Mouse (Mus musculus) liver, adult (tissue): Measurements from ENCODE around the gene 2810004N23Rik.

Source experiments
- GATA4 ChIP-seq: IDR thresholded peaks from 2 replicates; pipeline ENCODE4 v1.6.1; 2014; ENCODE audit warnings: mild to moderate bottlenecking, low read length; ENCODE audit not compliant: insufficient replicate concordance

2810004N23Rik gene

DNA sequence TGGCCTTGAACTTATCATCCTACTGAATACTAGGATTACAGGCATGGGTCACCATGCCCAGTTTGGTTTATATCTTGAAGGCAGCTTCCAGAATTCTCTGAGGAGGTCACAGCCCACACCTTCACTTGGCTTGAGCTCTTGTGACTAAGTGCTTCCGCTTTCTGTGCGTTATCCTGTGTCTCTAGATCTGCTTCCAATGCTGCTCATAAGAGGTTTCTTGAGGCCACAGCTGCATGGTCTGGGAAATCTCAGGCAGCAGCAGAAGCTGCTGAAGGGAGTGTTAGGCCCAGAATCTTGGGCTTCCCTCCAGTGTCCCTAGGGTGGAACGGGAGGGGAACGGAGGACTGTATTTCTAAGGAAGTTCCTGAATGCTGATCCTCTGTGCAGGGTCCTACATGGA lies 49.6 kb downstream of the 2810004N23Rik start:
- TF ChIP-seq GATA4: no peak

DNA sequence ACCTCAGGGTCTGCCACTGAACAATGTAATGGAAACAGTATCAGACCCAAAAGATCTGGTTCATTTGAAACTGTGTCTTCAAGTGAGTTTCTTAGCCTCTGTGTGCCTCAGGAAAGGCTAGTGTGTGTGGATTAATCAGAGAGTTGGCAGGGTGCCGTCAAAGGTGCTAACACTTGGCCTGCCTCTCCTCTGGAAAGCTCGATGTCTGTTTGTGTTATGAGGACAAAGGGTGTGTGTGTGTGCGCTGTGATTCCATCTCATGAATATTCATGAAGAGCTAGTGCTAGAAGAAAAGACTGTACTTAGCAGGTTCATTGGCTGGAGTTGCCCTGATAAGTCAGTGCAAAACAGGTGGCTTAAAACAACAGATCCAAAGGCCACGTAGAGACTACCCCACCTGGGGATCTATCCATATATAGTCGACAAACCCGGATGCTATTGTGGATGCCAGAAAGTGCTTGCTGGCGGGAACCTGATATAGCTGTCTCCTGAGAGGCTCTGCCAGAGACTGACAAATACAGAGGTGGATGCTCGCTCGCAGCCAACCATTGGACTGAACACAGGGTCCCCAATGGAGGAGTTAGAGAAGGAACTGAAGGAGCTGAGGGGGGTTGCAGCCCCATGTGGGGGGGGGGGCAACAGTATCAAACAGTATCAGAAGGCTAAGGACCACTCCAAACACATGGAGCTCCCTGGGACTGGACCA lies 52.1 kb downstream of the 2810004N23Rik start:
- no peak for TF ChIP-seq GATA4

DNA sequence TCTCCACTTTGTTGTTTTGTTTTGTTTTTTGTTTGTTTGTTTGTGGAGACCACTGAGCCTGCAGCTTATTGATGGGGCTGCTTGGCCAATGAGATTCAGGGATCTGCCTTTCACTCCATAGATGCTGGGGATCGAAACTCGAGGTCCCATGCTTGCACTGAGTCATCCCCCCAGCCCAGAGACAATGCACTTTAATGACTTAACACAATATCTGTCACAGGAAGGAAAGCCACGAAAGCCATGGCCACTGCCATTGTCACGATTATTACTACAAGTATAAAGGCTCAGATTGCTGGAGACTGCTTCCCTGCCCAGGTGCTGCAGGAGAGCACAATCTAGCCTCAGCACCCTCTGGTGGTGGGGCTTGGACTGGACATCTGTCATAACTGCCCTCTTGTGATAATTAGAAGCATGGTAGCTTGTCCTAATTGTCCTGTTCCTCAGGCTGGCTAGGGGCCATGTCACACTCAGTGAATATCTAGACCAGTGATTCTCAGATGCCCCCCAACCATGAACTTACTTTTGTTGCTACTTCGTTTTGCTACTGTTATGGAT lies 52.8 kb downstream of the 2810004N23Rik start:
- TF ChIP-seq GATA4: no peak

DNA sequence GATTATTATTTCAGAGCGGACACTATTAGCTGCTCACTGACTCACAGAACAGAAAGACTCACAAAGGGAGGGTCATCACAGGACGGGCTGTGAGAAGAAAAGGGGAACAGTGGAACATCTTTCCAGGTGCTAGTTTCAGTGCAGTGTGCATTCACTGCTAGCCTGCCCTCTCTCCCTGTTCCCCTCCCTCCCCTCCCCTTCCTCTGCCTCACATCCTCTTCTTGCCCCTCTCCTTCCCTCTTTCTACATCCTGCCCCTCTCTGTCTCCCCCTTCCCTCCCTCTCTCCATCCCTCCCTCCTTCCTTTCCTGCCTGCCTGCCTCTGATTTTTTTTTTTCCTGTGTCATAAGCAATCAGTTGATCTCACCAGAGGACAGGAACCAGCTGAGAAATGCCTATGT lies 53.5 kb downstream of the 2810004N23Rik start:
- TF ChIP-seq GATA4: no peak

DNA sequence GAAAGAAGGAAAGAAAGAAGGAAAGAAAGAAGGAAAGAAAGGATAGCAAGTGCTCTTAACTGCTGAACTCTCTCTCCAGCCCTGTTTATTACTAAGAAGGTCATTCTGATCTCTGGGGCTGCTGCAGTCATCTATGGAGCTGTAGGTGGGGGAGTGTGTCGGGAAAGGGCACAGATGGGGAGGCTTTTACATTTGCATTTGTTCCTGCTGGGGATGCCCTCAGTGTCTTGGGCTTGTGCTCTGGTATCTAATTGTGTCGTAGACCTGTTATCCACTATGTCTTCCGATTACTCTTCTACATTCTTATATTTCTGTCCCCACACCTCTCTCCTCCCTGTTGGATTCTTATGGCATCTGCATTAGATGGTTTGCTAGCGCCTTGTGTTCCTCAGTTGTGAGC lies 56.9 kb downstream of the 2810004N23Rik start:
- no peak for TF ChIP-seq GATA4

DNA sequence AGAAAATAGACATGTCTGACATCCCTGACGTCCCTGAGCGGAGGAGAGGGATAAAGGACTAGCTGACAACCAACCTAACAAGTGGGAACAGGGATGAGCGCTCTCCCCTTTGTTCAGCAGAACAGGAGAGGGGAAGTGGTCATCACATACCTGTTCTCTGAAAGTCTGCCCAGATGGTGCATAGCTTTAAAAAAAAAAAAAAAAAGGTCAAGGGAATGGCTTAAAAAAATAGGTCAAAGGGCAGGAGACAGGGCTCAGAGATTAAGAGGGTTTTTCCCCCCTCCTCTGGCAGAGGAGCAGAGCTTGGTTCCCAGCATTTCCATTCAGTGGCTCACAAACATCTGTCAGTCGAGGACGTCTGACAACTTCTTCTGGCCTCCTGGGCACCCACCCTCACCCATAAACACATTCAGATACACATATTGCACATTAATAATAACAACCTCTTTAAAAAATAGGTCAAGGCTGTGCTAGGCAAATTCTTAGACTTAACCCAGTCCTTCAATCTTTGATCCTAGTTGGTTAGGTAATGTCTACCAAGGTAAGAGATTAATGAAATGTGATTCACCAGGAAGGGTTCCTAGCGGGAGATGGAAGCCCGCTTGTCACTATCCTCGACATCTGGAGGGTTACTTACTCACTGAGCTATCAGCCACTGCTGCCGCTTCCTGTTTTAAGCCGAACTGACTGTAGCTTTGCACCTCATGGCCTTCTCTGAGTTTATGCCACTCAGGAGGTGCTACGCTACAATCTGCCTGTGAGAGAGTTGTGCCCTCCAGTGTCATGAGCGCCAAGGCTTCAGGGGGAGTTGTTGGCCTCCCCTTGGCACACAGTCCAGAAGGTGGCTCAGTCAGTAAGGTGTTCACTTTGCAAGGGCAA lies 58.9 kb downstream of the 2810004N23Rik start:
- TF ChIP-seq GATA4: no peak

DNA sequence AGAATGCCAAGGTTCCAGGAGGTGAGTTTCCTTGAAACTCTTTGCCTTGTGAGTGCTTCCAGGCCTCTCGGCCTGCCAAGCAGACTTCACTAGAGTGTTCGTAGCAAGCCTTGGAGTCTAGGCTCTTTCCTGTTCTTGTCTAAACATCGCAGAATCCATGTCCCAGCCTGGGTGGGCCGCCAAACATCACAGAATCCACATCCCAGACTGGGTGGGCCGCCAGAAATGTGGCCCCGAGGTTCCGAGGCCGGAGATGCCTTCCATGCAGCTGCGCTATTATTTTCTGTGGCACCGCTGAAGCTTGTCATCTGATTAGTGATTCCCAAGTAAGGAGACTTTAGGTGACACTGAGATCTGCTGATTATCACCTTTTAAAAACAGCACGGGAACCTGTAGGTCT lies 62.4 kb downstream of the 2810004N23Rik start:
- no peak for TF ChIP-seq GATA4

DNA sequence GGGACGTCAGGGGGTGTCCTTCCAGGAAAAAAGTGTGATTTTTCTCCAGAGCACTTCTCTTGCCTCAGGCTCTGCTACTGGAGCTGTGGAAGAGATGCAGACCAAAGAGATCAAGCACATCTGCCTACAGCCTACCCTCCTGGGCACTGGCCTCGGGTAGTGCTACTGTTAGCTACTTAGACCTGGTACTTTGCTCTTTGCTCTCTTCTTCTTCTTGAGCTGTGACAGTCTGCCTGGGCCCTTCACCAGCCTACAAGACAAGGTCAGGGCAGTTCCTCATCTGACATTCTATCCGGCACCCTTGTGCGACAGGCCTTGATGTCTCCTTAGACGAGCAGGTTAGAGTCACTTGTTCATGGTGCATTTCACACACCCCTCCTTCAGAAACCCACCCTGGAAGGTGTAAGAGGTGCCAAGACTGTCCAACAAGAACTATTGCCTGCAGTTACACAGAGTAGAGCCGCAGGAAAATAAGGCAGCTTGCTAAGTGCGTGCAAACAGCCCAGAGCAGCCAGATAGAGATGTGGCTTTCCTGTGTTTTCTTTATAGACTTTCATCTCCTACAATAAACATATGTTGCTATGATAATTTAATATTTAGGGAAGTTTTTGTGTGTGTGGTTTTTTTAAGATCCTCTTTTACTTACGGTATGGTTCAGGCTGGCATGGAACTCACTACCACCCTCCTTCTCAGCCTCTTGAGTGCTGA lies 67.0 kb downstream of the 2810004N23Rik start:
- TF ChIP-seq GATA4: no peak

DNA sequence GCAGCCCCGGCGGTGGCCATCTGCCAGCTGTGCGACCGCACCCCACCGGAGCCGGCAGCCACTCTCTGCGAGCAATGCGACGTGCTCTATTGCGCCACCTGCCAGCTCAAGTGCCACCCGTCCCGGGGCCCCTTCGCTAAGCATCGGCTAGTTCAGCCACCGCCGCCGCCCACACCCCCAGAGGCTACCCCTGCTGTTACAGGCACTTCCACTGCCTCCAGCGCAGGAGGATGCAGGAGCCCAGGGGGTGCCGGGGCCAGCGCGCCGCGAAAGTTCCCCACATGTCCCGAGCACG lies 68.5 kb downstream of the 2810004N23Rik start:
- TF ChIP-seq GATA4: no peak

DNA sequence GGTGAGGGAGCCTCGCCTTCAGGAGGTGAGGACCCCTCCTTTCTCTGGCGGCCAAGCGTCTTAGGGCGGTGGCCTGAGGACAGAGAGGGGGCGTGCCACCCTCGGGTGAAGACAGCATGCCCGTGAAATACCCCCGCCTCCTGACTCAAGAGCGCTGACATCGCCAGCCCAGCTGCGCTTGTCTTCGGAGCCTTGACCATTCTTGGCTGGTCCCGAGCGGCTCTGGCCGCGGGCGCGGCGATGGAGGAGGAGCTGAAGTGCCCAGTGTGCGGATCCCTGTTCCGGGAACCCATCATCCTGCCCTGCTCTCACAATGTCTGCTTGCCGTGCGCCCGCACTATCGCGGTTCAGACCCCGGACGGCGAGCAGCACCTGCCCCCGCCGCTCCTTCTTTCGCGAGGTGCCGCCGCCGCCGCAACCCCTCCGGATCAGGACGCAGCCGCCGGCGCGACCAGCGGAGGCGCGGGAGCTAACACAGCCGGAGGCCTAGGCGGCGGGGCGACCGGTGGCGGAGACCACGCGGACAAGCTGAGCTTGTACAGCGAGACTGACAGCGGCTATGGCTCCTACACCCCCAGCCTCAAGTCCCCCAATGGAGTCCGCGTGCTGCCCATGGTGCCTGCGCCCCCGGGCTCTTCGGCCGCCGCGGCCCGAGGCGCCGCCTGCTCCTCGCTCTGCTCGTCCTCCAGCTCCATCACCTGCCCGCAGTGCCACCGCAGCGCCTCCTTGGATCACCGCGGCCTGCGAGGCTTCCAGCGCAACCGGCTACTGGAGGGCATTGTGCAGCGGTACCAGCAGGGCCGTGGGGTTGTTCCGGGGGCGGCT lies 69.0 kb downstream of the 2810004N23Rik start:
- TF ChIP-seq GATA4: no peak

DNA sequence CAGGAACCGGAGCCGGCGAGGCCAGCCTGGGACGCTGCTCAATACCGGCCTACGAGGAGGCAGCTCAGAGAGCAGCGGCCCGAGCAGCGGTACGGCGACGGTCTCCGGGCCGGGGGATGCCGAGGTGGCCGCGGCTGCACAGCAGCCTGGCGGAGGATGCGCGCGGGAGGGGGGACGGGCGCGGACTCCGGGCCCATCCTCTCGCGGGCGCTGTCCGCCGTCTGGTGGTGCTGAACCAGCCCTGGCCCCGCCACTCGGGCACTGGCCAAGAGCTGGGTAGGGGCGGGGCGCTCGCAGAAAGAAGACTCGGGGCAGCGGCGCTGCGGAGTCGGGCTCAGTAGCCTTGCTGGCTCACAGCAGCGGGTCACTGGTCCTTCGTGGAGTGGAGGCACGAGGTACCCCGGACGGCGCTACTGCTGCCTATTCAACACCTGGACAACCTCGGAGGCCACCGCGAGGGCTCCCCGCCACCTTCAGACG lies 69.7 kb downstream of the 2810004N23Rik start:
- no peak for TF ChIP-seq GATA4

DNA sequence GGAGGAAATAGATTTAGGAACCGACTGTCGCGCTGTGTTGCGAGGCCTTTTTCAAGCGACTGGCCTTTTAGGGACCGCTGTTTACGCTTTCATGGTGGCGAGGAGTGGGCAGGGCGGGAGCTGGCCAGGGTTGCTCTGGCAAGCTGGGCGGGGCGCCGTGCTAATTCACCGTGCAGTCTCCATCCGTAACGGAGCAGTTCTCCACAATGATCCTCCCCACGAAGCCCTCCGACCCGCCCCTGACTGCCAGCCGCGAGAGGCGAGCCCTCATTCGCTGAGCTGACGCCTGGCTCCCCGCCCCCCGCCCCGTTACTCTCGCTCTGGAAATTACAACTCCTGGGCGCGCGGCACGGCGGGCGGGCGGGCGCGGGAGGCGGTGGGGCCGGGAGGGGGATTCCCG lies 70.2 kb downstream of the 2810004N23Rik start, which contains the start of gene Trim67:
Gene Trim67, plus strand, starts transcription at position 385 of the 400 bp plus-strand sequence.
- TF ChIP-seq GATA4: no peak

DNA sequence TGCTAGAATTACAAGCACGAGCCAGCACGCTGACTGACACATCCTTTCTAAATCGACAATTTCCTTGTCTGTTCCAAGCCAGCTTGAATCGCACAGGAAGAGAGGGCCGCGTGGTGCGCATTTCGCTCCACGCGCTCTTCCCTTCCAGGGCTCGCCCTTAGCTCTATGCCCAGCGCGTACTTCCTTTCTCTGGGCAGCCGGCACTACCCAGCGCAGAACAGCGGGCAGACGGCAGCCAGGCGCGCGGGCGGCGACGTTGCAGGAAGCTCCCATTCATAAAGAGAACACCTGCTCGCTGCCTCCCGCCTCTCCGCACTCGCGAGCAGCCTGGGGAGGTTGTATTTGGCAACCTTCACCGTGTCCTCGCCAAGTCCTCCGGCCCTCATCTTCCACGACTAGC lies 70.7 kb downstream of the 2810004N23Rik start:
- TF ChIP-seq GATA4: no peak

DNA sequence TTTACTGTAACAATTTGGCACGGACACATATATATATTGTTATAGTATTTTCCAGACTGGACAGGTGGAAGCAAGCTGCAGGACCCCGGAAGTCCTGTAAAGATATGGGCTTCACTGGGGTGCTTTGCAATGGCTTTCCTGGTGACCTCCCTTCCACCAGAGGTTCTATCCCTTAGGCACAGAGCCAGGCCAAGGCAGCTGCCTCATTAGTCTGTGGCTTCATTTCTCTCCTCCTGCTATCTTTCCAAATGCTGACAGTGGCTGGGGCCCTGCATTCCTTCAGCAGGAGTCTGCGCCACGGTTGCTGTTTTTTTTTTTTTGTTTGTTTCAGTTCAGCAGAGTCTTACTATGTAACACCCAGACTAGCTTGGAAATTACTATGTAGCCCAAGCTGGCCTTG lies 71.2 kb downstream of the 2810004N23Rik start:
- no peak for TF ChIP-seq GATA4

DNA sequence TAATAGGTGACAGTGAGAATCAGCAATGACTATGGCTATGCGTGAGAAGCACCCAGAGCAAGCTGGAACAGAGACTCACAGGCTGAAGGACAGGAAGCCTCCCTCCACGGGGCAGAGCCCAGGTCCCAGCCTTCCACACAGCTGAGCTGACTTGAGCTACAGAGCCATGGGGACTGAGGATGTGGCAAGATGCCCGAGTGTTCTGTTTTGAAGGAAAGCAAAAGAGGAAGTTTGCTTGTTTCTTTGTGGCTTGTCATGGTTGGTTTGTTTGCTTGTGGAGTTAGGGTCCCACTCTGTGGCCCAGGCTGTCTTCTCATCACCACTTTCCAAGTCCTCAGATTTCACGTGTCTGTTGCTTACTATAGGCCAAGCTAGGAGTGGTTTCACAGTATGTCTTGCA lies 72.2 kb downstream of the 2810004N23Rik start:
- no peak for TF ChIP-seq GATA4
